Mouse (Mus musculus) myocyte (in vitro differentiated cells): ENCODE results near the gene Chek1. TPM values are rescaled to one million over a fixed set of nuclear protein-coding genes. Genes with fewer than 3 reads are reported as not detected.
A peak's percentile ranks its signal among the peaks of the same experiment; 100 is the strongest.

Experiments used
- H3K27me3 ChIP-seq: one replicate; pipeline ENCODE4 v1.6.1; 2011; ENCODE audit not compliant: control insufficient read depth, insufficient read depth, insufficient read length
- H3K36me3 ChIP-seq: one replicate; pipeline ENCODE4 v1.6.1; 2011; ENCODE audit not compliant: control insufficient read depth, insufficient read depth
- H3K4me2 ChIP-seq: one replicate; pipeline ENCODE4 v1.6.1; 2011; ENCODE audit warnings: low read depth, control low read depth
- H3K4me3 ChIP-seq: one replicate; pipeline ENCODE4 v1.5.1; 2011; ENCODE audit warnings: mild to moderate bottlenecking, control low read depth, moderate library complexity
- H3K79me2 ChIP-seq: one replicate; pipeline ENCODE4 v1.6.1; 2011; ENCODE audit not compliant: control insufficient read depth, insufficient read depth
- H3ac ChIP-seq: one replicate; pipeline ENCODE4 v1.6.1; 2011; ENCODE audit not compliant: control insufficient read depth, insufficient read length
- CEBPB ChIP-seq: IDR thresholded peaks from 2 replicates; pipeline ENCODE4 v1.6.1; 2011; ENCODE audit warnings: mild to moderate bottlenecking, moderate library complexity; ENCODE audit not compliant: poor library complexity, insufficient read depth, severe bottlenecking
- E2F4 ChIP-seq: IDR thresholded peaks from one replicate; pipeline ENCODE4 v1.6.1; 2011; ENCODE audit warnings: mild to moderate bottlenecking, control low read depth, moderate library complexity; ENCODE audit not compliant: insufficient read depth
- MAX ChIP-seq: IDR thresholded peaks from one replicate; pipeline ENCODE4 v1.6.1; 2011; ENCODE audit warnings: low read depth, mild to moderate bottlenecking, control low read depth
- MYOD1 ChIP-seq, 3 experiments: IDR thresholded peaks; one replicate each; pipeline ENCODE4 v1.6.1; 2011; ENCODE audit warnings: control low read depth in 2 of 3, low read depth in 2 of 3, mild to moderate bottlenecking in 2 of 3, moderate library complexity in 1 of 3; ENCODE audit not compliant: insufficient read length in 2 of 3, control insufficient read depth in 1 of 3
- MYOG ChIP-seq, 3 experiments: IDR thresholded peaks; one replicate each; pipeline ENCODE4 v1.6.1; 2011; ENCODE audit warnings: control low read depth in 2 of 3, low read depth in 2 of 3, mild to moderate bottlenecking in 2 of 3; ENCODE audit not compliant: insufficient read length in 2 of 3, control insufficient read depth in 1 of 3, insufficient read depth in 1 of 3
- POLR2A ChIP-seq: IDR thresholded peaks from one replicate; pipeline ENCODE4 v1.6.1; 2011; ENCODE audit warnings: low read depth, mild to moderate bottlenecking, control low read depth, moderate library complexity; ENCODE audit not compliant: insufficient read length
- POLR2AphosphoS2 ChIP-seq: IDR thresholded peaks from one replicate; pipeline ENCODE4 v1.6.1; 2011; ENCODE audit warnings: low read depth, control low read depth; ENCODE audit not compliant: insufficient read length
- REST ChIP-seq: IDR thresholded peaks from one replicate; pipeline ENCODE4 v1.6.1; 2011; ENCODE audit warnings: mild to moderate bottlenecking, control low read depth, moderate library complexity; ENCODE audit not compliant: insufficient read depth, insufficient read length
- SRF ChIP-seq: IDR thresholded peaks from one replicate; pipeline ENCODE4 v1.6.1; 2011; ENCODE audit warnings: low read depth; ENCODE audit not compliant: control insufficient read depth, insufficient read length
- TCF12 ChIP-seq: IDR thresholded peaks from one replicate; pipeline ENCODE4 v1.6.1; 2011; ENCODE audit warnings: mild to moderate bottlenecking, control low read depth; ENCODE audit not compliant: poor library complexity, insufficient read depth, severe bottlenecking
- TCF3 ChIP-seq: IDR thresholded peaks from one replicate; pipeline ENCODE4 v1.6.1; 2011; ENCODE audit warnings: low read depth, control low read depth; ENCODE audit not compliant: insufficient read length
- USF1 ChIP-seq: IDR thresholded peaks from one replicate; pipeline ENCODE4 v1.6.1; 2011; ENCODE audit warnings: low read depth, mild to moderate bottlenecking, control low read depth, moderate library complexity
- polyA plus RNA-seq: library from polyadenylated mRNA; unstranded; fragments of >200 nt; fragmentation: generic; extraction: Trizol; gene quantifications from one replicate; pipeline ENCODE4 v1.2.1, GENCODE M21; 2012; ENCODE audit warnings: missing spikeins

The Chek1 gene
- 1.4 TPM for polyA plus RNA-seq

DNA sequence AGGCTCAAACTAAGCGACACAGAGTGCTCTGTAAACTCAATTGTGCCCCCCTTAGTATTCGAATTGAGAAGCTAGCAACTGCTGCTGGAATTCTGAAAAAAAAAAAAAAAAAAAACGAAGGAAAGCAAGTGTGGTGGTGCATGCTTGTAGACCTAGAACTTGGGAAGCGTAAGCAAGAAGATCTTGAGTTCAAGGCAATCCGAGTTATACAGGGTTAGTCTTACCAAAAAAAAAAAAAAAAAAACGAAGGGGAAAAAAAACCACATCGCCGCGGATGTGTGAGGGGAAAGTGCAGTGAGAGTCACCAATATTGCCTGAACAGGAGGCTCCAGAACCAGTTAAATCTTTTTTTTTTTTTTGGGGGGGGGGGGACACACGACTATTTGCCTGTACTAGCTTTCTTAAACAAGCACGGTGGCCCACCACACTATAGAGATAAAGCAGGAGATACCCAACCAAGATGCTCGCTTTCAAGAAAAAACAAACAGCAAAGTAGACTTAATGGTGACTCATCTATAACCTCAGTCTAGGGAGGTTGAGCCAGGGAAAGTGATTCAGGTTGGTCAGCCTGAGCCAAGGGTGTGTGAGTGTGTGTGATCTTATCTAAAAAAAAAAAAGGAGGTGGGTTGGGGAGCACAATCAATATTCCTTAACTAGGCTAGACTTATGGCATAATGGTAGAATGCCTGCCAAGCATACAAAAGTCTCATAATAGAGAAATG, at the start of gene Chek1:
Gene Chek1 (minus strand): TSS at position 32 of the 722 bp plus-strand sequence.
- Histone ChIP-seq H3K79me2 (peaks cover 8% of the 10 kb centered on the region), H3K36me3 (peaks cover 13% of the 10 kb centered on the region), H3K4me3 (peak within 1 kb of the TSS; percentile 69), H3K4me2 (peak within 1 kb of the TSS; percentile 86), H3ac (peak within 1 kb of the TSS; percentile 71), H3K27me3 (no peaks in the 10 kb centered on the region)
- TF ChIP-seq POLR2A: no peak
- no peak for TF ChIP-seq POLR2AphosphoS2
- TF ChIP-seq TCF3: no peak
- no peak for TF ChIP-seq SRF
- no peak for TF ChIP-seq CEBPB
- no peak for TF ChIP-seq MAX
- TF ChIP-seq TCF12: no peak
- TF ChIP-seq USF1: no peak
- no peak for TF ChIP-seq MYOD1 (IDR thresholded peaks at IDR 0.05; ENCODE audit: control insufficient read depth in 1 of 3, insufficient read length in 2 of 3, low read depth in 2 of 3)
- no peak for TF ChIP-seq REST
- no peak for TF ChIP-seq E2F4
- TF ChIP-seq MYOG (IDR thresholded peaks at IDR 0.05; ENCODE audit: control insufficient read depth in 1 of 3, insufficient read depth in 1 of 3, insufficient read length in 2 of 3, low read depth in 2 of 3): no peak

DNA sequence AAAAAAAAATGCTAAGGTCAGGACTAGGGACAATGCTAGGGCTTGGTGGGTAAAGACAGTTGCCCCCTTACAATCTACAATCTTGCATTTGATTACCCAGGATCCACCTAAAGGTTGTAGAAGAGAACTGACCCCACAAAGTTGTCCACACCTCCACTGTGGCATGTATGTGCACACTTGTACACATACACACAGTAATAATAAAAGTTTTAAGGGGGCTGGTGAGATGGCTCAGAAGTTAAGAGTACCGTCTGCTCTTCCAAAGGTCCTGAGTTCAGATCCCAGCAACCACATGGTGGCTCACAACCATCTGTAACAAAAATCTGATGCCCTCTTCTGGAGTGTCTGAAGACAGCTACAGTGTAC, 42.2 kb upstream of the Chek1 start:
- no peak for TF ChIP-seq USF1
- no peak for TF ChIP-seq TCF12
- TF ChIP-seq POLR2AphosphoS2: no peak
- TF ChIP-seq REST: no peak
- no peak for TF ChIP-seq SRF
- TF ChIP-seq MYOD1 (IDR thresholded peaks at IDR 0.05; ENCODE audit: control insufficient read depth in 1 of 3, insufficient read length in 2 of 3, low read depth in 2 of 3): no peak
- TF ChIP-seq CEBPB: no peak
- no peak for TF ChIP-seq TCF3
- no peak for TF ChIP-seq MYOG (IDR thresholded peaks at IDR 0.05; ENCODE audit: control insufficient read depth in 1 of 3, insufficient read depth in 1 of 3, insufficient read length in 2 of 3, low read depth in 2 of 3)
- TF ChIP-seq E2F4: no peak
- no peak for TF ChIP-seq POLR2A
- no peak for TF ChIP-seq MAX
- Histone ChIP-seq H3K79me2 (peaks cover 30% of the 10 kb centered on the region), H3K36me3 (peaks cover 12% of the 10 kb centered on the region), H3ac (no peak overlapping the region), H3K4me3 (peak overlapping the region; percentile 92), H3K4me2 (peak overlapping the region; percentile 84), H3K27me3 (no peaks in the 10 kb centered on the region)

DNA sequence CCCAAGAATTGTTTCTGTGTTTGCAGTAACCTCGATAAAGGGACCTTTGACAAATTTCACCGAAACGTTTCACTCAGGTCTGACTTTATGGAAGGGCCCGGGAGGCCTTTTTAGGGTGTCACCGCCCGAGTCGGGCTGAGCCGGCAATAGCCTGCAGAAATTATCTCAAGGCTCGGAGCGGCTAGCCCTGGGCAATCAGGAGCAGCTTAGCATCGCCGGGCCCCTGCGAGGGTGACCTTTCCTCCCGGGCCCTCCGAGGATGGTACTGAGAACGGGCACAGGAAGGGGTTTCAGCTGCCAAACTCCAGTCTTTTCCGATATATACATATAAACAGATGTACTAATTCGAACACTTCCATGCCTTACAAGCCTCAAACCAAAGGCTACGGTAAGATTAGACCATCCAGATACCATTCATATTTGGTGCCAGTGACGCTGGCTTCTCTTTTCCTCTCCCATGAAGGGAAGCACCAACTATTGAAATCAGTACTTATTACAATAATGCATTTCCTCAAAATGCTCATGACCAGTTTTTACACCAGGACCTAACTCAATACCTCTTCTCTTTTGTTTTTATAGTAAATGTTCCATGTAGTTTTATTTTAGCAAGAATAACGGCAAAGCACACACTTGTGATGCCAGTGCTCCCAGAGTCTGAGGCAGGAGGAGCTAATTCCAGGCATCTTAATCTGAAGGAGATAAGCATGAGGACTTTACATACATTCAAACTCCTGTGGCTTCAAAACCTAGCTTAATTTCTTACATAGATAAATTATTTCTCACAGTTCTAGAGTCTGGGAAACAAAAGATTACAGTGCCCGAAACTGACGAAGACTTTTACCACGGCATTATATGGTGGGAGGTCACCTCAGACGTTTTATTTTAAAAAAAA, 41.5 kb upstream of the Chek1 start:
- H3K36me3 ChIP-seq: peaks cover 18% of the 10 kb centered on the region
- H3ac ChIP-seq: no peak overlapping the region
- H3K4me2 ChIP-seq: peak overlapping the region; percentile 84
- TF ChIP-seq E2F4 (no peak), TCF3 (no peak), USF1 (no peak), POLR2AphosphoS2 (peak; percentile 29)
- no peaks in the 10 kb centered on the region for H3K27me3 ChIP-seq
- H3K4me3 ChIP-seq: peak overlapping the region; percentile 92
- peaks cover 33% of the 10 kb centered on the region for H3K79me2 ChIP-seq

GRCm38 (mm10) chr9:36767203-36768143, 40.6 kb upstream of the Chek1 start, which contains the start of gene Stt3a:
Gene Stt3a (minus strand): TSS chr9:36767679.
- TF ChIP-seq USF1 (peak; percentile 97), TCF12 (no peak), MYOG (IDR thresholded peaks at IDR 0.05; ENCODE audit: control insufficient read depth in 1 of 3, insufficient read depth in 1 of 3, insufficient read length in 2 of 3, low read depth in 2 of 3) (no peak), MYOD1 (IDR thresholded peaks at IDR 0.05; ENCODE audit: control insufficient read depth in 1 of 3, insufficient read length in 2 of 3, low read depth in 2 of 3) (no peak), MAX (no peak), E2F4 (no peak), POLR2A (peak; percentile 63), REST (no peak), TCF3 (no peak), SRF (peak; percentile 45), CEBPB (no peak), POLR2AphosphoS2 (peak; percentile 75)
- Histone ChIP-seq H3K27me3 (no peaks in the 10 kb centered on the region), H3K36me3 (peaks cover 27% of the 10 kb centered on the region)

More at GRCm38 (mm10) chr9:36767203-36768143, 40.6 kb upstream of the Chek1 start, which contains the start of gene Stt3a:
- Histone ChIP-seq H3K4me3 (peak within 1 kb of the TSS; percentile 92), H3ac (peak within 1 kb of the TSS; percentile 72), H3K4me2 (peak within 1 kb of the TSS; percentile 92), H3K79me2 (peaks cover 38% of the 10 kb centered on the region)
